In the genomic region with DNA sequence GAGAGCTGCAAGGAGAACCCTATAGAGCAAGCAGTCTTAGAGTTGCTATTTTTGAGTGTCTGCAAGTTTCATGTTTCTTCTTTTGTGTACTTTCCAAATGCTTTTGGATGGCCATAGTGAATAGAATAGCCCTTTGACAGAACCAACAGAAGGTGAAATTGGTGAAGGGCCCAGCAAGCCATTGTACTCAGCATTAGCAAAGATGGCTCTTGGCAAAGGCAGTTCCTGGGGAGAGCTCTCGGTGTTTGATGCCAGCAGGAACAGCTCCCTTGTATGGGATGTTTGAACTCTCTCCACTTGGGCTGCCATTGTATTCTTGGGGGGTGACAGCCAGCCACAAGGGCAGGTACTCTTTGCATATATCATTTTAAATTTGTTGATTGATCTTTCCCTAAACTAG, we compare ENCODE assay signal across 20 mouse cellular contexts. TPM values are rescaled to one million over a fixed set of nuclear protein-coding genes. Genes with fewer than 3 reads are reported as not detected.
DNase-seq lines count a peak whose midpoint lies in the region; ATAC-seq and TF ChIP-seq lines count a peak whose summit lies in the region.
"Had no signal": no experiment of that assay in that cellular context is flagged by ENCODE, and none has a peak within 500 bp of the region (broad histone marks: within the 10 kb centered on the region; RNA-seq: fewer than 3 reads in every experiment).

No protein-coding gene starts in this region.

- no peaks in the 10 kb centered on the region for H3K27me3 ChIP-seq in forebrain, embryonic 14.5 days (replicated peaks; ENCODE audit: control insufficient read depth, insufficient read depth, low read length)
- H3K27me3 ChIP-seq in forebrain, embryonic 12.5 days = no peaks in the 10 kb centered on the region
- H3K27me3 ChIP-seq in hindbrain, postnatal 0 days (ENCODE audit: insufficient read depth, low read length) = no peaks in the 10 kb centered on the region
- no peaks in the 10 kb centered on the region for H3K27me3 ChIP-seq in hindbrain, embryonic 16.5 days (replicated peaks; ENCODE audit: control insufficient read depth, insufficient read depth, low read length)
- H3K27me3 ChIP-seq: embryonic facial prominence, embryonic 15.5 days; heart, embryonic 12.5 days; intestine, embryonic 15.5 days had no signal

- H3K4me3 ChIP-seq in forebrain, embryonic 14.5 days (ENCODE audit: low read depth, low read length) = no peak overlapping the region
- H3K4me3 ChIP-seq in forebrain, embryonic 12.5 days (replicated peaks) = no peak overlapping the region
- no peak overlapping the region for H3K4me3 ChIP-seq in hindbrain, postnatal 0 days (ENCODE audit: low read length)
- H3K4me3 ChIP-seq in hindbrain, embryonic 16.5 days (ENCODE audit: low read length) = no peak overlapping the region
- H3K4me3 ChIP-seq: embryonic facial prominence, embryonic 15.5 days; erythroblast, embryonic 14.5 days; gastrocnemius, adult 2 months; heart, embryonic 12.5 days; hindbrain, embryonic 10.5 days; intestine, embryonic 15.5 days had no signal

- no peak overlapping the region for H3K27ac ChIP-seq in forebrain, embryonic 14.5 days (ENCODE audit: low read depth, low read length)
- no peak overlapping the region for H3K27ac ChIP-seq in forebrain, embryonic 12.5 days
- no peak overlapping the region for H3K27ac ChIP-seq in hindbrain, postnatal 0 days
- H3K27ac ChIP-seq in hindbrain, embryonic 16.5 days (ENCODE audit: low read depth, low read length) = no peak overlapping the region
- H3K27ac ChIP-seq: embryonic facial prominence, embryonic 15.5 days; gastrocnemius, adult 2 months; hindbrain, embryonic 10.5 days; intestine, embryonic 15.5 days had no signal

- no peak overlapping the region for H3K9ac ChIP-seq in forebrain, embryonic 14.5 days (ENCODE audit: low read length)
- no peak overlapping the region for H3K9ac ChIP-seq in forebrain, embryonic 12.5 days
- no peak overlapping the region for H3K9ac ChIP-seq in hindbrain, postnatal 0 days (replicated peaks; ENCODE audit: low read length)
- H3K9ac ChIP-seq in hindbrain, embryonic 16.5 days (ENCODE audit: low read depth, low read length) = no peak overlapping the region
- H3K9ac ChIP-seq: embryonic facial prominence, embryonic 15.5 days; heart, embryonic 12.5 days; intestine, embryonic 15.5 days had no signal

- H3K4me1 ChIP-seq in forebrain, embryonic 14.5 days (ENCODE audit: control insufficient read depth, insufficient read depth, low read length) = peaks cover 39% of the 10 kb centered on the region
- H3K4me1 ChIP-seq in forebrain, embryonic 12.5 days = peaks cover 39% of the 10 kb centered on the region
- H3K4me1 ChIP-seq in hindbrain, postnatal 0 days (ENCODE audit: insufficient read depth, low read length) = peaks cover 27% of the 10 kb centered on the region
- peaks cover 32% of the 10 kb centered on the region for H3K4me1 ChIP-seq in hindbrain, embryonic 16.5 days (ENCODE audit: control insufficient read depth, insufficient read depth, low read depth, low read length)

- no peaks in the 10 kb centered on the region for H3K9me3 ChIP-seq in forebrain, embryonic 14.5 days (replicated peaks; ENCODE audit: control insufficient read depth, low read length)
- 0 out of 2 replicates have a peak, but pooled peaks cover 5% of the 10 kb centered on the region for H3K9me3 ChIP-seq in forebrain, embryonic 12.5 days
- H3K9me3 ChIP-seq in hindbrain, postnatal 0 days (ENCODE audit: low read length) = no peaks in the 10 kb centered on the region
- H3K9me3 ChIP-seq in hindbrain, embryonic 16.5 days (ENCODE audit: control insufficient read depth, low read length) = no peaks in the 10 kb centered on the region
- H3K9me3 ChIP-seq: embryonic facial prominence, embryonic 15.5 days; intestine, embryonic 15.5 days had no signal

- no peak overlapping the region for H3K4me2 ChIP-seq in forebrain, embryonic 14.5 days (ENCODE audit: low read length)
- H3K4me2 ChIP-seq in forebrain, embryonic 12.5 days = no peak overlapping the region
- H3K4me2 ChIP-seq in hindbrain, postnatal 0 days (ENCODE audit: low read depth, low read length) = no peak overlapping the region
- H3K4me2 ChIP-seq in hindbrain, embryonic 16.5 days (ENCODE audit: low read length) = no peak overlapping the region
- H3K4me2 ChIP-seq: embryonic facial prominence, embryonic 15.5 days; heart, embryonic 12.5 days; intestine, embryonic 15.5 days had no signal

- no peak for ATAC-seq in forebrain, embryonic 14.5 days
- ATAC-seq in forebrain, embryonic 12.5 days (ENCODE audit: low FRiP score) = no peak
- no peak for ATAC-seq in hindbrain, postnatal 0 days
- no peak for ATAC-seq in hindbrain, embryonic 16.5 days
- ATAC-seq: CD4-positive, CD25-positive, alpha-beta regulatory T cell, adult 4 months; intestine, embryonic 15.5 days had no signal

- DNase-seq in cerebellum, adult 11-12 months = peak; percentile 39
- no peak for DNase-seq in cerebellum, adult 8-10 months
- peak; percentile 49 for DNase-seq in forebrain, embryonic 14.5 days (ENCODE audit: low spot score)
- DNase-seq in hindbrain, postnatal 0 days (ENCODE audit: low spot score) = peak; percentile 24
- peak; percentile 69 for DNase-seq in brain, embryonic 14.5 days (ENCODE audit: low read depth)
- DNase-seq: adrenal gland, postnatal 10 days; B cell, adult 2 months; embryo, embryonic 11 days; gastrocnemius, adult 2 months; gastrocnemius, postnatal 25 days; kidney, adult 2 months had no signal

- no peak for TF ChIP-seq POLR2A in brain, embryonic 14.5 days (IDR thresholded peaks at IDR 0.05; ENCODE audit: borderline replicate concordance, extremely low read depth, insufficient read depth, insufficient read length, poor library complexity, severe bottlenecking)

- 13% methylated on average over 1 of the region's 1 CpGs for WGBS in forebrain, embryonic 14.5 days
- 37% methylated on average over 1 of the region's 1 CpGs for WGBS in forebrain, embryonic 12.5 days
- 18% methylated on average over 1 of the region's 1 CpGs for WGBS in hindbrain, postnatal 0 days
- WGBS in hindbrain, embryonic 16.5 days = 45% methylated on average over 1 of the region's 1 CpGs

- no peak for TF ChIP-seq CTCF in hindbrain, postnatal 0 days (IDR thresholded peaks at IDR 0.05; ENCODE audit: low read depth)
- no peak for TF ChIP-seq CTCF in brain, embryonic 14.5 days (IDR thresholded peaks at IDR 0.05; ENCODE audit: borderline replicate concordance, extremely low read depth, insufficient read depth, insufficient read length)

- H3K36me3 ChIP-seq in forebrain, embryonic 14.5 days (ENCODE audit: control insufficient read depth, insufficient read depth, low read length) = no peaks in the 10 kb centered on the region
- peaks cover 8% of the 10 kb centered on the region for H3K36me3 ChIP-seq in forebrain, embryonic 12.5 days (replicated peaks)
- no peaks in the 10 kb centered on the region for H3K36me3 ChIP-seq in hindbrain, postnatal 0 days (ENCODE audit: insufficient read depth, low read length)
- H3K36me3 ChIP-seq in hindbrain, embryonic 16.5 days (ENCODE audit: control insufficient read depth, insufficient read depth, low read length) = no peaks in the 10 kb centered on the region
- H3K36me3 ChIP-seq: G1E had no signal

RNA-seq across cellular contexts. Expression of a gene that starts 29.7 kb away (rescaled TPM):
- polyA plus RNA-seq in forebrain, embryonic 14.5 days (2014; fragmentation: Nextera tagmentation; extraction: Ambion mirVana) = 17.4 and 30.3 TPM in 2 replicates
- polyA plus RNA-seq in forebrain, embryonic 12.5 days (2016; fragmentation: Nextera tagmentation; extraction: Ambion mirVana) = 24.6 and 27.9 TPM in 2 replicates
- 82.7 and 99.0 TPM in 2 replicates for total RNA-seq in hindbrain, postnatal 0 days (2014; rRNA removed)
- polyA plus RNA-seq in hindbrain, postnatal 0 days (2015; fragmentation: Nextera tagmentation; extraction: Ambion mirVana) = 27.2 and 31.7 TPM in 2 replicates
- 28.9 and 36.0 TPM in 2 replicates for polyA plus RNA-seq in hindbrain, embryonic 16.5 days (2015; fragmentation: Nextera tagmentation; extraction: Ambion mirVana)
- 58.0 and 77.6 TPM in 2 replicates for polyA plus RNA-seq in brain, embryonic 14.5 days (2012; rRNA removed)
- polyA plus RNA-seq: erythroblast, embryonic 14.5 days had no signal
